Mouse (Mus musculus) embryonic facial prominence, embryonic 12.5 days (tissue): Measurements from ENCODE around the gene Tacc2. TPM values are rescaled to one million over a fixed set of nuclear protein-coding genes. Genes with fewer than 3 reads are reported as not detected.

Experiments
- ATAC-seq: fragments of 200-750 bp; cut with Nextera tagmentation; 2 replicates; pipeline ENCODE4 v1.8.0; 2017; ENCODE audit not compliant: insufficient number of reproducible peaks, insufficient read depth, low FRiP score, low TSS enrichment
- H3K27ac ChIP-seq: fragments of 300-500 bp; sonication (generic); 2 replicates; pipeline ENCODE4 v1.5.1; 2016; ENCODE audit warnings: mild to moderate bottlenecking
- H3K27me3 ChIP-seq: fragments of 300-500 bp; sonication (generic); 2 replicates; pipeline ENCODE4 v1.6.1; 2016; ENCODE audit warnings: mild to moderate bottlenecking, moderate library complexity
- H3K36me3 ChIP-seq: fragments of 300-500 bp; sonication (generic); 2 replicates; pipeline ENCODE4 v1.6.1; 2016; ENCODE audit warnings: mild to moderate bottlenecking
- H3K4me1 ChIP-seq: fragments of 300-500 bp; sonication (generic); 2 replicates; pipeline ENCODE4 v1.6.1; 2016
- H3K4me2 ChIP-seq: fragments of 300-500 bp; sonication (generic); replicated peaks from 2 replicates; pipeline ENCODE4 v1.6.1; 2016; ENCODE audit warnings: mild to moderate bottlenecking, moderate library complexity
- H3K4me3 ChIP-seq: fragments of 300-500 bp; sonication (generic); 2 replicates; pipeline ENCODE4 v1.5.1; 2016; ENCODE audit warnings: mild to moderate bottlenecking
- H3K9ac ChIP-seq: fragments of 300-500 bp; sonication (generic); 2 replicates; pipeline ENCODE4 v1.6.1; 2016; ENCODE audit warnings: mild to moderate bottlenecking, moderate library complexity
- H3K9me3 ChIP-seq: fragments of 300-500 bp; sonication (generic); 2 replicates; pipeline ENCODE4 v1.6.1; 2016; ENCODE audit warnings: mild to moderate bottlenecking, moderate library complexity
- WGBS: fragments of 180-500 bp; shearing (Covaris S2); methylation state at CpG from one replicate; pipeline ENCODE4 v1.1.7; 2016; 5-methylcytosine and 5-hydroxymethylcytosine counted together
- polyA plus RNA-seq: library from polyadenylated mRNA; unstranded; fragments of >200 nt; fragmentation: Nextera tagmentation; extraction: Ambion mirVana; gene quantifications from 2 replicates; pipeline ENCODE4 v1.2.1, GENCODE M21; 2016

Tacc2 gene
- polyA plus RNA-seq, 1 experiment from 2014 or later = 53.2 TPM

- Histone ChIP-seq H3K27me3 (no peaks in the 10 kb centered on the region), H3K36me3 (peaks cover 26% of the 10 kb centered on the region), H3K9ac (no peak overlapping the region), H3K9me3 (no peaks in the 10 kb centered on the region), H3K4me3 (peak overlapping the region; percentile 78), H3K4me1 (peaks cover 23% of the 10 kb centered on the region), H3K4me2 (peak overlapping the region; percentile 84), H3K27ac (no peak overlapping the region)
- WGBS = 84% methylated on average over 12 of the region's 12 CpGs
- ATAC-seq = 0 out of 2 replicates have a peak, but pooled peaks have one; percentile 8
These were observed 29.5 kb upstream of the Tacc2 start for GRCm38 (mm10) chr7:130547635-130548175.

- 55% methylated on average over 5 of the region's 5 CpGs for WGBS
- Histone ChIP-seq H3K36me3 (no peaks in the 10 kb centered on the region), H3K9ac (no peak overlapping the region), H3K4me2 (no peak overlapping the region), H3K27me3 (no peaks in the 10 kb centered on the region), H3K4me3 (no peak overlapping the region), H3K9me3 (no peaks in the 10 kb centered on the region), H3K27ac (no peak overlapping the region), H3K4me1 (0 out of 2 replicates have a peak, but pooled peaks cover 12% of the 10 kb centered on the region)
- peak; percentile 28; the same call in 1 of the 2 replicates for ATAC-seq
These were observed 24.5 kb upstream of the Tacc2 start for GRCm38 (mm10) chr7:130552780-130553179.

GRCm38 (mm10) chr7:130553321-130553720 lies 23.9 kb upstream of the Tacc2 start:
- Histone ChIP-seq H3K9ac (no peak overlapping the region), H3K9me3 (no peaks in the 10 kb centered on the region), H3K27ac (no peak overlapping the region), H3K4me3 (no peak overlapping the region), H3K4me2 (no peak overlapping the region), H3K27me3 (no peaks in the 10 kb centered on the region), H3K4me1 (0 out of 2 replicates have a peak, but pooled peaks cover 12% of the 10 kb centered on the region), H3K36me3 (no peaks in the 10 kb centered on the region)
- WGBS = 43% methylated on average over 4 of the region's 4 CpGs
- ATAC-seq = no peak

- no peak overlapping the region for H3K4me2 ChIP-seq
- H3K27ac ChIP-seq = no peak overlapping the region
- no peaks in the 10 kb centered on the region for H3K9me3 ChIP-seq
- no peaks in the 10 kb centered on the region for H3K36me3 ChIP-seq
- no peak overlapping the region for H3K9ac ChIP-seq
- no peak for ATAC-seq
- 72% methylated on average over 5 of the region's 5 CpGs for WGBS
- H3K27me3 ChIP-seq = no peaks in the 10 kb centered on the region
- H3K4me3 ChIP-seq = no peak overlapping the region
- 0 out of 2 replicates have a peak, but pooled peaks cover 12% of the 10 kb centered on the region for H3K4me1 ChIP-seq
These were observed 21.6 kb upstream of the Tacc2 start for GRCm38 (mm10) chr7:130555597-130555996.

- Histone ChIP-seq H3K9me3 (no peaks in the 10 kb centered on the region), H3K4me1 (0 out of 2 replicates have a peak, but pooled peaks cover 2% of the 10 kb centered on the region), H3K4me3 (no peak overlapping the region), H3K27me3 (no peaks in the 10 kb centered on the region), H3K9ac (no peak overlapping the region), H3K4me2 (no peak overlapping the region), H3K27ac (no peak overlapping the region), H3K36me3 (no peaks in the 10 kb centered on the region)
- WGBS = 76% methylated on average over 4 of the region's 4 CpGs
- ATAC-seq = no peak
These were observed 18.6 kb upstream of the Tacc2 start for GRCm38 (mm10) chr7:130558592-130558991.

- WGBS = 57% methylated on average over 1 of the region's 1 CpGs
- H3K27ac ChIP-seq = no peak overlapping the region
- ATAC-seq = no peak
- H3K9me3 ChIP-seq = no peaks in the 10 kb centered on the region
- H3K4me2 ChIP-seq = no peak overlapping the region
- H3K4me3 ChIP-seq = no peak overlapping the region
- no peaks in the 10 kb centered on the region for H3K4me1 ChIP-seq
- H3K36me3 ChIP-seq = no peaks in the 10 kb centered on the region
- no peak overlapping the region for H3K9ac ChIP-seq
- H3K27me3 ChIP-seq = no peaks in the 10 kb centered on the region
These were observed 16.3 kb upstream of the Tacc2 start for GRCm38 (mm10) chr7:130560933-130561332.

GRCm38 (mm10) chr7:130563276-130563675 lies 14.0 kb upstream of the Tacc2 start:
- Histone ChIP-seq H3K9ac (no peak overlapping the region), H3K27ac (no peak overlapping the region), H3K4me1 (no peaks in the 10 kb centered on the region), H3K4me2 (no peak overlapping the region), H3K36me3 (no peaks in the 10 kb centered on the region), H3K27me3 (no peaks in the 10 kb centered on the region), H3K4me3 (no peak overlapping the region), H3K9me3 (no peaks in the 10 kb centered on the region)
- 82% methylated on average over 4 of the region's 4 CpGs for WGBS
- no peak for ATAC-seq

- no peak for ATAC-seq
- Histone ChIP-seq H3K4me3 (no peak overlapping the region), H3K9ac (no peak overlapping the region), H3K27ac (no peak overlapping the region), H3K4me2 (no peak overlapping the region), H3K36me3 (no peaks in the 10 kb centered on the region), H3K27me3 (no peaks in the 10 kb centered on the region), H3K9me3 (no peaks in the 10 kb centered on the region), H3K4me1 (no peaks in the 10 kb centered on the region)
- WGBS = 59% methylated on average over 4 of the region's 4 CpGs
These were observed 13.4 kb upstream of the Tacc2 start for GRCm38 (mm10) chr7:130563880-130564279.

- no peak overlapping the region for H3K4me2 ChIP-seq
- H3K36me3 ChIP-seq = no peaks in the 10 kb centered on the region
- H3K4me3 ChIP-seq = no peak overlapping the region
- H3K9ac ChIP-seq = no peak overlapping the region
- H3K27me3 ChIP-seq = no peaks in the 10 kb centered on the region
- no peak for ATAC-seq
- no peak overlapping the region for H3K27ac ChIP-seq
- WGBS = 43% methylated on average over 3 of the region's 3 CpGs
- no peaks in the 10 kb centered on the region for H3K9me3 ChIP-seq
- no peaks in the 10 kb centered on the region for H3K4me1 ChIP-seq
These were observed 12.6 kb upstream of the Tacc2 start for GRCm38 (mm10) chr7:130564596-130564995.

GRCm38 (mm10) chr7:130568783-130569436 lies 8.3 kb upstream of the Tacc2 start:
- WGBS = 66% methylated on average over 9 of the region's 9 CpGs
- Histone ChIP-seq H3K4me3 (no peak overlapping the region), H3K27ac (no peak overlapping the region), H3K27me3 (no peaks in the 10 kb centered on the region), H3K36me3 (no peaks in the 10 kb centered on the region), H3K4me1 (no peaks in the 10 kb centered on the region), H3K4me2 (no peak overlapping the region), H3K9ac (no peak overlapping the region), H3K9me3 (no peaks in the 10 kb centered on the region)
- ATAC-seq = no peak

GRCm38 (mm10) chr7:130570472-130570871 lies 6.8 kb upstream of the Tacc2 start:
- Histone ChIP-seq H3K27me3 (no peaks in the 10 kb centered on the region), H3K27ac (no peak overlapping the region), H3K4me1 (no peaks in the 10 kb centered on the region), H3K9ac (no peak overlapping the region), H3K4me3 (no peak overlapping the region), H3K36me3 (no peaks in the 10 kb centered on the region), H3K4me2 (no peak overlapping the region), H3K9me3 (no peaks in the 10 kb centered on the region)
- no peak for ATAC-seq
- 58% methylated on average over 7 of the region's 7 CpGs for WGBS

- no peak for ATAC-seq
- H3K27me3 ChIP-seq = no peaks in the 10 kb centered on the region
- no peak within 1 kb of the TSS for H3K27ac ChIP-seq
- no peak within 1 kb of the TSS for H3K4me3 ChIP-seq
- no peaks in the 10 kb centered on the region for H3K36me3 ChIP-seq
- H3K9me3 ChIP-seq = no peaks in the 10 kb centered on the region
- peaks cover 13% of the 10 kb centered on the region for H3K4me1 ChIP-seq
- H3K4me2 ChIP-seq = no peak within 1 kb of the TSS
- WGBS = 89% methylated on average over 8 of the region's 11 CpGs
- H3K9ac ChIP-seq = no peak within 1 kb of the TSS
These were observed 4.4 kb upstream of the Tacc2 start, which contains the start of gene Nsmce4a for GRCm38 (mm10) chr7:130572821-130573220. Nsmce4a (minus strand) TSS chr7:130573118.
